Mouse (Mus musculus): ENCODE results near the gene Ehd2.

The Ehd2 gene

DNA sequence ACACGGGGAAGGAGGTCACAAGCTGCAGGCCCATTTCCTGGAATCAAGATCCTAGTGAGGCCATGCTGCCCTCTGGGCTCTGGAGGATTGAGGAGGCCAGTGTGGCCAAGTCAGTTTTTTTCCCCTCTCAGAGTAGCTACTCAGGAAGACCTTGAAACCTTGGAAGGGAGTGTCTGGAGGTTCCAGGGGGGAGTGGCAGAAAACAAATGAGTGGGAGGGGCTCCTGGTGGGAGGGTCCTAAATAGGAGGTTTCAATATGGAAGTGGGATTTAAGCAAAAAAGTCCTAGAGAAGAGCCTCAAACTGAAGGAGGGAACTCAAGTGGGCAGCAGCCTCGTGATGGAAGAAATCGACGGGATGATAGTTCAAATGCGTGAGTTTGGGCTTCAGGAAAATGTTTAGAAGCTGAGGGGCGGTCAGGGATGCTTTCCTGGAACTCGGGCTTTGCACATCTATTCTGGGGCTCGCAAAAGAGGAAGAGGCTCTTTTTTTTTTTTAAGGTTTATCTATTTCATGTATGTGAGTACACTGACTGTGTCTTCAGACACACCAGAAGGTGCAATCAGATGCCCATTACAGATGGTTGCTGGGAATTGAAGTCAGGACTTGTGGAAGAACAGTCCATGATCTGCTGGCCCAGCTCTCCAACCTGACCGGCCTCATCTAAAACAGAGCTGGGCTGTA, 65.9 kb downstream of the Ehd2 start:
- no peak for DNase-seq

Data from thymus, postnatal 14 days (tissue).